Mouse (Mus musculus) left cerebral cortex, adult 18-20 months (tissue): ENCODE results near the gene Enox1. TPM values are rescaled to one million over a fixed set of nuclear protein-coding genes. Genes with fewer than 3 reads are reported as not detected.
A peak's percentile ranks its signal among the peaks of the same experiment; 100 is the strongest.

Source experiments
- DNase-seq, 2 experiments: peaks; one replicate each; pipeline ENCODE4 v3.0.0; 2021 to 2022; ENCODE audit warnings: low spot score in 2 of 2, mixed read lengths in 1 of 2
- total RNA-seq, 2 experiments: library from RNA; stranded (reverse); gene quantifications; 2 replicates each; pipeline ENCODE4 v1.2.3; 2021

The Enox1 gene
- total RNA-seq, 2 experiments from 2014 or later: 43.8 to 44.9 TPM

GRCm38 (mm10) chr14:77272248-77272930 lies 115.8 kb downstream of the Enox1 start:
- no peak for DNase-seq

- peak; percentile 15 to 31 for DNase-seq
Measured at GRCm38 (mm10) chr14:77272931-77273446, 116.4 kb downstream of the Enox1 start.

GRCm38 (mm10) chr14:77273721-77274120 lies 117.2 kb downstream of the Enox1 start:
- DNase-seq: no peak

- no peak for DNase-seq
Measured at GRCm38 (mm10) chr14:77275607-77276006, 119.0 kb downstream of the Enox1 start.

GRCm38 (mm10) chr14:77279143-77279542 lies 122.6 kb downstream of the Enox1 start:
- no peak for DNase-seq

GRCm38 (mm10) chr14:77280454-77280853 lies 123.9 kb downstream of the Enox1 start:
- DNase-seq: no peak

GRCm38 (mm10) chr14:77280893-77281292 lies 124.3 kb downstream of the Enox1 start:
- no peak for DNase-seq

GRCm38 (mm10) chr14:77283939-77284338 lies 127.4 kb downstream of the Enox1 start:
- DNase-seq: peak; percentile 16 to 20

GRCm38 (mm10) chr14:77285453-77285852 lies 128.9 kb downstream of the Enox1 start:
- DNase-seq: no peak

GRCm38 (mm10) chr14:77291756-77292155 lies 135.2 kb downstream of the Enox1 start:
- DNase-seq: no peak

- peak; percentile 56 to 67 for DNase-seq
Measured at GRCm38 (mm10) chr14:77297039-77297438, 140.5 kb downstream of the Enox1 start.

GRCm38 (mm10) chr14:77298327-77298726 lies 141.8 kb downstream of the Enox1 start:
- DNase-seq: no peak

- DNase-seq: no peak
Measured at GRCm38 (mm10) chr14:77309571-77309970, 153.0 kb downstream of the Enox1 start.

- no peak for DNase-seq
Measured at GRCm38 (mm10) chr14:77311456-77311855, 154.9 kb downstream of the Enox1 start.

- DNase-seq: no peak
Measured at GRCm38 (mm10) chr14:77319396-77319795, 162.8 kb downstream of the Enox1 start.

- no peak for DNase-seq
Measured at GRCm38 (mm10) chr14:77324348-77324747, 167.8 kb downstream of the Enox1 start.

- DNase-seq: no peak
Measured at GRCm38 (mm10) chr14:77327693-77328092, 171.1 kb downstream of the Enox1 start.

- DNase-seq: no peak
Measured at GRCm38 (mm10) chr14:77329791-77330190, 173.2 kb downstream of the Enox1 start.

GRCm38 (mm10) chr14:77343662-77344340 lies 187.2 kb downstream of the Enox1 start:
- DNase-seq: no peak

- DNase-seq: peak in 1 of 2 experiments; percentile 36
Measured at GRCm38 (mm10) chr14:77346296-77346695, 189.7 kb downstream of the Enox1 start.

GRCm38 (mm10) chr14:77351803-77352352 lies 195.3 kb downstream of the Enox1 start:
- DNase-seq: no peak

GRCm38 (mm10) chr14:77362662-77363061 lies 206.1 kb downstream of the Enox1 start:
- no peak for DNase-seq
